Mouse (Mus musculus): ENCODE data around the gene Col6a2. TPM values are rescaled to one million over a fixed set of nuclear protein-coding genes. Genes with fewer than 3 reads are reported as not detected.

Col6a2 gene
- polyA plus RNA-seq, 1 experiment = 173 TPM

- H3K4me1 ChIP-seq (ENCODE audit: control insufficient read depth, insufficient read depth, low read length) = no peaks in the 10 kb centered on the region; the same call in 1 of the 2 replicates
- WGBS = 55% methylated on average over 4 of the region's 4 CpGs
- H3K4me3 ChIP-seq (replicated peaks; ENCODE audit: extremely low read depth, low read depth, low read length) = peak overlapping the region; percentile 72
- TF ChIP-seq POLR2A (IDR thresholded peaks at IDR 0.05; ENCODE audit: borderline replicate concordance, extremely low read depth, low read depth, low read length) (no peak), CTCF (IDR thresholded peaks at IDR 0.05; ENCODE audit: insufficient read depth, low read length) (no peak)
- no peak for DNase-seq
Observed at GRCm38 (mm10) chr10:76622411-76622810, 1.0 kb downstream of the Col6a2 start.

- Histone ChIP-seq H3K4me3 (replicated peaks; ENCODE audit: extremely low read depth, low read depth, low read length) (no peak overlapping the region), H3K4me1 (ENCODE audit: control insufficient read depth, insufficient read depth, low read length) (no peaks in the 10 kb centered on the region)
- WGBS = 81% methylated on average over 7 of the region's 7 CpGs
- no peak for DNase-seq
- no peak for TF ChIP-seq CTCF (IDR thresholded peaks at IDR 0.05; ENCODE audit: insufficient read depth, low read length)
Observed at GRCm38 (mm10) chr10:76612473-76612872, 11.0 kb downstream of the Col6a2 start.

GRCm38 (mm10) chr10:76602690-76603089 lies 20.7 kb downstream of the Col6a2 start:
- Histone ChIP-seq H3K4me3 (replicated peaks; ENCODE audit: extremely low read depth, low read depth, low read length) (no peak overlapping the region), H3K4me1 (ENCODE audit: control insufficient read depth, insufficient read depth, low read length) (no peaks in the 10 kb centered on the region)
- TF ChIP-seq CTCF (IDR thresholded peaks at IDR 0.05; ENCODE audit: insufficient read depth, low read length) = no peak
- no peak for TF ChIP-seq POLR2A (IDR thresholded peaks at IDR 0.05; ENCODE audit: borderline replicate concordance, extremely low read depth, low read depth, low read length)
- DNase-seq = no peak
- 55% methylated on average over 3 of the region's 3 CpGs for WGBS

- Histone ChIP-seq H3K4me1 (ENCODE audit: control insufficient read depth, insufficient read depth, low read length) (no peaks in the 10 kb centered on the region), H3K4me3 (replicated peaks; ENCODE audit: extremely low read depth, low read depth, low read length) (no peak overlapping the region)
- 91% methylated on average over 31 of the region's 31 CpGs for WGBS
- TF ChIP-seq CTCF (IDR thresholded peaks at IDR 0.05; ENCODE audit: insufficient read depth, low read length) (no peak), POLR2A (IDR thresholded peaks at IDR 0.05; ENCODE audit: borderline replicate concordance, extremely low read depth, low read depth, low read length) (no peak)
- DNase-seq = no peak
Observed at GRCm38 (mm10) chr10:76596338-76596737, 27.1 kb downstream of the Col6a2 start.

- no peak for TF ChIP-seq POLR2A (IDR thresholded peaks at IDR 0.05; ENCODE audit: borderline replicate concordance, extremely low read depth, low read depth, low read length)
- no peak for TF ChIP-seq CTCF (IDR thresholded peaks at IDR 0.05; ENCODE audit: insufficient read depth, low read length)
- DNase-seq = no peak
- H3K4me3 ChIP-seq (replicated peaks; ENCODE audit: extremely low read depth, low read depth, low read length) = no peak overlapping the region
- H3K4me1 ChIP-seq (ENCODE audit: control insufficient read depth, insufficient read depth, low read length) = no peaks in the 10 kb centered on the region
- WGBS = 67% methylated on average over 11 of the region's 11 CpGs
Observed at GRCm38 (mm10) chr10:76590197-76590596, 33.2 kb downstream of the Col6a2 start.

- 34% methylated on average over 1 of the region's 1 CpGs for WGBS
- TF ChIP-seq POLR2A (IDR thresholded peaks at IDR 0.05; ENCODE audit: borderline replicate concordance, extremely low read depth, low read depth, low read length) (no peak), CTCF (IDR thresholded peaks at IDR 0.05; ENCODE audit: insufficient read depth, low read length) (no peak)
- no peak for DNase-seq
- H3K4me1 ChIP-seq (ENCODE audit: control insufficient read depth, insufficient read depth, low read length) = no peaks in the 10 kb centered on the region
- H3K4me3 ChIP-seq (replicated peaks; ENCODE audit: extremely low read depth, low read depth, low read length) = no peak overlapping the region
Observed at GRCm38 (mm10) chr10:76586190-76586589, 37.2 kb downstream of the Col6a2 start.

GRCm38 (mm10) chr10:76584138-76584537 lies 39.3 kb downstream of the Col6a2 start:
- 27% methylated on average over 10 of the region's 10 CpGs for WGBS
- Histone ChIP-seq H3K4me3 (replicated peaks; ENCODE audit: extremely low read depth, low read depth, low read length) (no peak overlapping the region), H3K4me1 (ENCODE audit: control insufficient read depth, insufficient read depth, low read length) (no peaks in the 10 kb centered on the region)

GRCm38 (mm10) chr10:76576920-76577319 lies 46.5 kb downstream of the Col6a2 start:
- WGBS = 64% methylated on average over 7 of the region's 7 CpGs
- DNase-seq = no peak
- TF ChIP-seq CTCF (IDR thresholded peaks at IDR 0.05; ENCODE audit: insufficient read depth, low read length) = no peak
- no peak for TF ChIP-seq POLR2A (IDR thresholded peaks at IDR 0.05; ENCODE audit: borderline replicate concordance, extremely low read depth, low read depth, low read length)
- Histone ChIP-seq H3K4me3 (replicated peaks; ENCODE audit: extremely low read depth, low read depth, low read length) (no peak overlapping the region), H3K4me1 (ENCODE audit: control insufficient read depth, insufficient read depth, low read length) (no peaks in the 10 kb centered on the region)

More at GRCm38 (mm10) chr10:76584138-76584537, 39.3 kb downstream of the Col6a2 start:
- TF ChIP-seq POLR2A (IDR thresholded peaks at IDR 0.05; ENCODE audit: borderline replicate concordance, extremely low read depth, low read depth, low read length) = no peak
- TF ChIP-seq CTCF (IDR thresholded peaks at IDR 0.05; ENCODE audit: insufficient read depth, low read length) = no peak
- DNase-seq = no peak

- Histone ChIP-seq H3K4me3 (replicated peaks; ENCODE audit: extremely low read depth, low read depth, low read length) (no peak within 1 kb of the TSS), H3K4me1 (ENCODE audit: control insufficient read depth, insufficient read depth, low read length) (no peaks in the 10 kb centered on the region)
- 84% methylated on average over 3 of the region's 3 CpGs for WGBS
- TF ChIP-seq POLR2A (IDR thresholded peaks at IDR 0.05; ENCODE audit: borderline replicate concordance, extremely low read depth, low read depth, low read length) = no peak
- TF ChIP-seq CTCF (IDR thresholded peaks at IDR 0.05; ENCODE audit: insufficient read depth, low read length) = no peak
- DNase-seq = no peak
Observed at GRCm38 (mm10) chr10:76575374-76575773, 48.1 kb downstream of the Col6a2 start, which contains the start of gene Ftcd. Gene Ftcd, plus strand, starts transcription at chr10:76575648.

GRCm38 (mm10) chr10:76572151-76572550 lies 51.3 kb downstream of the Col6a2 start:
- Histone ChIP-seq H3K4me1 (ENCODE audit: control insufficient read depth, insufficient read depth, low read length) (no peaks in the 10 kb centered on the region), H3K4me3 (replicated peaks; ENCODE audit: extremely low read depth, low read depth, low read length) (no peak overlapping the region)
- no peak for DNase-seq
- TF ChIP-seq CTCF (IDR thresholded peaks at IDR 0.05; ENCODE audit: insufficient read depth, low read length) (no peak), POLR2A (IDR thresholded peaks at IDR 0.05; ENCODE audit: borderline replicate concordance, extremely low read depth, low read depth, low read length) (no peak)
- WGBS = 86% methylated on average over 3 of the region's 3 CpGs
